Mouse (Mus musculus) stomach, embryonic 16.5 days (tissue): ENCODE results near the gene Mr1. TPM values are rescaled to one million over a fixed set of nuclear protein-coding genes. Genes with fewer than 3 reads are reported as not detected.

Experiments used
- ATAC-seq: fragments of 200-750 bp; cut with Nextera tagmentation; 2 replicates; pipeline ENCODE4 v1.8.0; 2017; ENCODE audit warnings: moderate number of reproducible peaks, moderate TSS enrichment; ENCODE audit not compliant: insufficient read depth, low FRiP score
- H3K27ac ChIP-seq: fragments of 300-500 bp; sonication (generic); 2 replicates; pipeline ENCODE4 v1.5.1; 2014; ENCODE audit warnings: low read length
- H3K27me3 ChIP-seq: fragments of 300-500 bp; sonication (generic); 2 replicates; pipeline ENCODE4 v1.6.1; 2014; ENCODE audit warnings: low read length, control low read depth, mixed read lengths; ENCODE audit not compliant: control insufficient read depth, insufficient read depth
- H3K36me3 ChIP-seq: fragments of 300-500 bp; sonication (generic); 2 replicates; pipeline ENCODE4 v1.6.1; 2014; ENCODE audit warnings: low read length; ENCODE audit not compliant: control insufficient read depth, insufficient read depth
- H3K4me1 ChIP-seq: fragments of 300-500 bp; sonication (generic); 2 replicates; pipeline ENCODE4 v1.6.1; 2014; ENCODE audit warnings: low read length, control low read depth, mixed read lengths; ENCODE audit not compliant: control insufficient read depth, insufficient read depth
- H3K4me2 ChIP-seq: fragments of 300-500 bp; sonication (generic); 2 replicates; pipeline ENCODE4 v1.6.1; 2014; ENCODE audit warnings: low read depth, low read length, mixed read lengths
- H3K4me3 ChIP-seq: fragments of 300-500 bp; sonication (generic); replicated peaks from 2 replicates; pipeline ENCODE4 v1.5.1; 2014; ENCODE audit warnings: mild to moderate bottlenecking, low read length
- H3K9ac ChIP-seq: fragments of 300-500 bp; sonication (generic); 2 replicates; pipeline ENCODE4 v1.6.1; 2014; ENCODE audit warnings: low read length
- H3K9me3 ChIP-seq: fragments of 300-500 bp; sonication (generic); replicated peaks from 2 replicates; pipeline ENCODE4 v1.6.1; 2016; ENCODE audit warnings: low read length, control low read depth; ENCODE audit not compliant: control insufficient read depth
- WGBS: fragments of 180-500 bp; shearing (Covaris S2); extraction: QIAGEN DNeasy Blood & Tissue Kit; methylation state at CpG from one replicate; pipeline ENCODE4 v1.1.7; 2014; 5-methylcytosine and 5-hydroxymethylcytosine counted together
- polyA plus RNA-seq: library from polyadenylated mRNA; unstranded; fragments of >200 nt; fragmentation: Nextera tagmentation; extraction: Ambion mirVana; gene quantifications from 2 replicates; pipeline ENCODE4 v1.2.1, GENCODE M21; 2015

Gene Mr1
- polyA plus RNA-seq, 1 experiment from 2014 or later: 9.1 TPM

DNA sequence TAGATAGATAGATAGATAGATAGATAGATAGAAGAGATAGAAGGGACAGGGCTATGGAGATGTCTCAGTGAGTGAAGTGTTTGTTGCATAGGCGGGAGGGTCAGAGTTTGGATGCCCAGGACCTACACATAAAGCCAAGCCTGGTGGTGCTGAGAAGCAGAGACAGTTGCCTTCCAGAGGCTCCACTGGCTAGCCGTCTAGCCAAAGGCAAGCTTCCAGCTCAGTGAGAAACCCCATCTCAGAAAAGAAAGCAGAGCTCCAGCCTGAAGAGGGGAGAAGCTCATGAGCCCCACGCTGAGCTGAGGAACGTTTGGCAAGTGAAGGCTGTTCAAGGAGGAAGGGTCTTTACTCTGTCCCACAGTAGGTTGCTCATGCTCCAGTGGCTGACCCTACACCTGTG lies 44.0 kb downstream of the Mr1 start:
- H3K36me3 ChIP-seq: no peaks in the 10 kb centered on the region
- no peak overlapping the region for H3K4me3 ChIP-seq
- no peaks in the 10 kb centered on the region for H3K9me3 ChIP-seq
- no peaks in the 10 kb centered on the region for H3K27me3 ChIP-seq
- ATAC-seq: no peak
- H3K4me2 ChIP-seq: no peak overlapping the region
- no peak overlapping the region for H3K27ac ChIP-seq
- 77% methylated on average over 4 of the region's 4 CpGs for WGBS
- H3K4me1 ChIP-seq: peaks cover 3% of the 10 kb centered on the region; the same call in 1 of the 2 replicates
- no peak overlapping the region for H3K9ac ChIP-seq

DNA sequence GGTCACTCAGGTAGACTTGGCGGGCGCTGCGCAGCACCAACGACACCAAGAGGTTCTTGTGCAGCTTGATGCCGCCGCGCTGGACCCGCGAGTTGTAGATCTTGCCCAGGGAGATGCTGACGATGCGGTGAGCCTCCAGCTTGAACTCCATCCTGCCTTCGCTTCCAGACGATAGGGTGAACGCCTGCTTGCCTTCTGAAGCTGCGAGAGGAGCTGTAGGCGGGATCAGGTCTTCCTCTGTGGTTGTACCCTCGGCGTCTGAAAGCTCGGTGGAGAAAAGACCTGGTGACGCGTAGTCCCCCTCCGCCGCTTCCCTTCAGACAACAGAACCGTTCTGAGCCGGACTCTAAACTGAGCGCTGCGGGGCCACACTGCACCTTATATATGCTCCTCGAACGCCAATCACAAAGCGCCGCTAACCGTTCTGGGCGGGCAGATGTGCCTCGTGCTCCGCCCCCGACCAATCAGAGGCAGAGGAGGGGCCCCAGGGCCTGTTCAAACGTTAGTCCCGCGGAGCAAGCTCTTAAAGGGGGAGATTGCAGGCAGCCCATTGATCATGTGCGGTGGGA lies 47.2 kb downstream of the Mr1 start, which contains the start of gene Ier5:
Gene Ier5 (minus strand): TSS at position 357 of the 569 bp plus-strand sequence.
- H3K4me3 ChIP-seq: peak within 1 kb of the TSS; percentile 99
- H3K27me3 ChIP-seq: no peaks in the 10 kb centered on the region
- peak within 1 kb of the TSS; percentile 100 for H3K9ac ChIP-seq
- H3K27ac ChIP-seq: peak within 1 kb of the TSS; percentile 90
- no peaks in the 10 kb centered on the region for H3K9me3 ChIP-seq
- peaks cover 12% of the 10 kb centered on the region for H3K4me1 ChIP-seq
- 0% methylated on average over 40 of the region's 40 CpGs for WGBS
- H3K4me2 ChIP-seq: peak within 1 kb of the TSS; percentile 62
- no peaks in the 10 kb centered on the region for H3K36me3 ChIP-seq
- ATAC-seq: peak; percentile 99

DNA sequence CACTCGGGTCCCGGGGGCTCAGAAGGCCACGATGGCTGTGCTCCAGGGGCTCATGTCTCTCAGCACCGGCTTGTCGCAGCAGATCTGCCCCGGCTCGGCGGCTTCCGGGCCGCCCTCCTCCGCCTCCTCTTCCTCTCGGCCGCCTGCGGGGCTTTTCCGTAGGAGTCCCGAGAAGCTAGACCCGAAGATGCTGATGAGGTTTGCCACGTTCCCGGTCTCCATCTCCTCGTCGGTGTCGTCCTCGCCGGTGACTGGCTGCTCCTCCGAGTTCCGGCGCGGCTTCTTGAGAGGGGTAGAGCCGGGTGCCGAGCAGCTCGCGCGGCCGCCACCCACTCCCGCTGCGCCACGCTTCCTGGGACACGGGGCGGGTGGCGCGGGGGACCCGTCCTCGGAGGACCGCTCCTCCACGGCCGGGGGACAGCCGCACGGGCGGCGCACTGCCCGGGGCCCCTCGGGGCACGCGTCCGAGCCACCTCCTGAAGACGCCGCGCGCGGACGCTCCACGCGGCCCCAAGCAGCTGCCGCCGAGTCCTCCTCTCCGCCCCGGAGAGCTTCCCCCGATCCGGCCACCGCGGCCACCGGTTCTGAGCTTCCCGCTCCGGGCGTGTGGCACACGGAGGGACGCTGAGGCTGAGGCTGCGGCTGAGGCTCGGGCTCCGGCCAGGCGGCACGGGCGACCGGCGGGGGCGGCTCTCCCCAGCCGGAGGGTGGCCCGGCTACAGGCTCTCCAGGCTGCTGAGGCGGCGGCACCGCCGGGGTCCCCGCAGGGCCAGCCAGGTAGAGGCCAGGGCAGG lies 47.9 kb downstream of the Mr1 start:
- Histone ChIP-seq H3K4me2 (peak overlapping the region; percentile 62), H3K9me3 (no peaks in the 10 kb centered on the region), H3K27ac (peak overlapping the region; percentile 90), H3K4me3 (peak overlapping the region; percentile 99), H3K27me3 (no peaks in the 10 kb centered on the region), H3K9ac (peak overlapping the region; percentile 100), H3K4me1 (peaks cover 17% of the 10 kb centered on the region), H3K36me3 (no peaks in the 10 kb centered on the region)
- under 1% methylated on average over 93 of the region's 93 CpGs for WGBS
- peak; percentile 41 for ATAC-seq

DNA sequence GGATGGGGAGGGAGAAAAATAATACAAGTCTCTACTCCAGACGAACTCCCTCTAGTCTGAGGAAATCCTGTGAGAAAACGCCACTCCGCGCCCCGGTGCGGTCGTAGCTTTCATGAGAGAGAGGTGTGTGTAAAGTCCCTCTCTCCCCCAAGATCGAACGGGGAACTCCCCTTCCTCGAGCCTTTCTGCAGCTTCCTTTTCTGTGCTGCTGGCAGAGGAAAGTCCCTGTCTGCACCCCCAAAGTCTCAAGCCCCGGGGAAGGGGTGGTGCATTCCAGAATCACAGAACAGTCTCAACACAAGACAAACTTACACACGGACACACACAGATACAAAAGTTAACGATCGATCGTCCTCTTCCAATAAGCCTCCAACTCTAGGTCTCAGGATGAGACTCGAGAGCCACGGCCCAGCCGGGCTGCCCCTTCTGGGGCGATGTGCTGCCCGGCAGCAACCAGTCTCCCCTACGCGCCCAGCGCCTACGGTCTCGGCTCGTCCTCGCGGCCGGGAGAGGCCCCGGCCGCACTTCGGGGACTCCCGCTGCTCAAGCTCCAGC lies 48.6 kb downstream of the Mr1 start:
- no peaks in the 10 kb centered on the region for H3K9me3 ChIP-seq
- H3K4me3 ChIP-seq: peak overlapping the region; percentile 99
- no peak for ATAC-seq
- peak overlapping the region; percentile 100 for H3K9ac ChIP-seq
- H3K27me3 ChIP-seq: no peaks in the 10 kb centered on the region
- under 1% methylated on average over 33 of the region's 33 CpGs for WGBS
- peak overlapping the region; percentile 62 for H3K4me2 ChIP-seq
- H3K36me3 ChIP-seq: no peaks in the 10 kb centered on the region
- H3K27ac ChIP-seq: peak overlapping the region; percentile 90
- H3K4me1 ChIP-seq: peaks cover 23% of the 10 kb centered on the region

DNA sequence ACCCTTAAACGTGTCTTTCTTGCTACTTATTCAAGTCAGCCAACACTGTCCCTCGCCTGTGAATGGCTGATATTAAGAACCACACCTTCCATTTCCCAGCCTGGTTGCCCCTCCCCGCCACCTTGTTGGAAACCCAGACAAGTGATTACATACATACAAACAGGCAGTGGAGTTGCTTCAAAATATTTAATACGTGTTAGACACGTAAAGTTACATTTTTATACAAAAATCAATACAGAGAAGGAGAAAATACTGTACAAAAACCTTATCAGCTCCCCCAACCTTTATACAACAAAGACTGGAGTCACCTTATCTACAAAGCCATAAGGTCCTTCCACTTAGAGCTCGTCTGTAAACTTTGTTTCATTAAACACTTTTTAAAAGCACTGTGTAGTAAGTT lies 49.3 kb downstream of the Mr1 start:
- Histone ChIP-seq H3K4me3 (peak overlapping the region; percentile 99), H3K27me3 (no peaks in the 10 kb centered on the region), H3K4me1 (peaks cover 30% of the 10 kb centered on the region), H3K36me3 (no peaks in the 10 kb centered on the region), H3K9me3 (no peaks in the 10 kb centered on the region), H3K27ac (no peak overlapping the region; the same call in 1 of the 2 replicates), H3K9ac (peak overlapping the region; percentile 100), H3K4me2 (peak overlapping the region; percentile 62)
- 14% methylated on average over 6 of the region's 6 CpGs for WGBS
- no peak for ATAC-seq

DNA sequence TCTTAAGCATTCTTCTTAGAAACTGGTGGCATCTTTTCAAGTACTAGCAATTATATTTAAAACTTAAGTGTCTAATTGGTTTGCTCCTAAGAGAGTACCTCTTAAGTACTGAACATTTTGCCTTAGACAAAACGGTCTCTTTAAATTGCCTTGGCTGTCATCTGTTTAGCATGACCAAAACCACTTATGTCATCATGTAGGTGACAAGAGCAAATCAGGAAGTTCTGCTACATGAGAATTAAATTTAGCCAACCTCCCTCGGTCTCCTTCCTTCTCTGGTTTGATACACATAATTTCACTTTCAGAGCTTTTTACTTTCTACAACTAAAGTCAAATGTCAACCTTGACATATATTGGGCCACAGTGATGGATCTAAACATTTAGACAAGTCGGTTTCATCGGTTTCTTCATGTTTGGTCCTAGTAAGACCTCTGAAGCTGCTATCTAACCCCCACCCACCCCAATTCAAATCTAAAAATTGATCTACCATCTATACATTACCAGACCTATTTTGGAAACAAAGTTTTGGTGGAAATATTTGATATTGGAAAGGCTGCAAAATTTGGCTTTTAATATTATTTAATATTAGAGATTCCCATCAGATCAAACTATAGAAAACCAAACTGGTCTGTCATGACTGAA lies 49.9 kb downstream of the Mr1 start:
- Histone ChIP-seq H3K9me3 (no peaks in the 10 kb centered on the region), H3K27me3 (no peaks in the 10 kb centered on the region), H3K9ac (no peak overlapping the region; the same call in 1 of the 2 replicates), H3K4me2 (peak overlapping the region; percentile 62), H3K4me3 (peak overlapping the region; percentile 99), H3K4me1 (peaks cover 36% of the 10 kb centered on the region), H3K27ac (no peak overlapping the region; the same call in 1 of the 2 replicates), H3K36me3 (no peaks in the 10 kb centered on the region)
- ATAC-seq: no peak
- WGBS: 73% methylated on average over 4 of the region's 4 CpGs

DNA sequence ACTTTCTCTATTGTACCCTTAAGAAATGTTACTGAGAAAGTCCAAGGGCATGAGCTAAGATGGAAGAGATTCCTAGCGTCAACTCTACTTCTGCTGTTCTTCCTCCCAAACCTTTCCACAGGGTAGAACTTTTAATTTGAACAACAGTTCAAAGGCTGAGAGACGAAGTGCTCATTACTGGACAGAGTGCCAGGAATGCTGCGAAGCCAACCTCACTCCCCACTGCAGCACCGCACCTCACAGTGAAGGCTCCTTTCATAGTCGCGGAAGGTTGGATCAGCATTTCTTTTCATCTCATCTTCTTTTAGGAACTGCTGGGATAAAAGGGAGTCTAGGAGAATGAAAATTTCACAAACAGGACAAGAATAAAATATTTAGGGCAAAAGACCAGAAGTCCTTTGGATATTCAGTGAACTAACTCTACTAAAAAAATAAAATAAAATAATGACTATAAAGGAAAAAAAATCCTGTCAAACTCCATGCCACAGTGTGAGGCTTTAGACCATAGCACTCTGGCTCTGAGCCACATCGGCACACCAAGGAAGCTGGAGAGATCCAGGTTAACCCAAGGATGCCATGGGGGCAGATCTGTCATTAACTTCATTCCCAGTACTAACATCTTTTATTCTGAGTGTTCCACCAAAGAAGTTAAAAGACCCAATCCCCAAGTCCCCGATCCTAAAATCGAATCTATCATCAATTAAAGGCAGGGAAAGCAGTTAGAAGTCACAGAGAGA lies 52.5 kb downstream of the Mr1 start:
- H3K4me2 ChIP-seq: peak overlapping the region; percentile 28
- no peaks in the 10 kb centered on the region for H3K36me3 ChIP-seq
- peaks cover 56% of the 10 kb centered on the region for H3K4me1 ChIP-seq
- no peak for ATAC-seq
- peak overlapping the region; percentile 88 for H3K27ac ChIP-seq
- H3K9ac ChIP-seq: peak overlapping the region; percentile 50
- no peaks in the 10 kb centered on the region for H3K27me3 ChIP-seq
- no peak overlapping the region for H3K4me3 ChIP-seq
- WGBS: 64% methylated on average over 9 of the region's 9 CpGs
- no peaks in the 10 kb centered on the region for H3K9me3 ChIP-seq

DNA sequence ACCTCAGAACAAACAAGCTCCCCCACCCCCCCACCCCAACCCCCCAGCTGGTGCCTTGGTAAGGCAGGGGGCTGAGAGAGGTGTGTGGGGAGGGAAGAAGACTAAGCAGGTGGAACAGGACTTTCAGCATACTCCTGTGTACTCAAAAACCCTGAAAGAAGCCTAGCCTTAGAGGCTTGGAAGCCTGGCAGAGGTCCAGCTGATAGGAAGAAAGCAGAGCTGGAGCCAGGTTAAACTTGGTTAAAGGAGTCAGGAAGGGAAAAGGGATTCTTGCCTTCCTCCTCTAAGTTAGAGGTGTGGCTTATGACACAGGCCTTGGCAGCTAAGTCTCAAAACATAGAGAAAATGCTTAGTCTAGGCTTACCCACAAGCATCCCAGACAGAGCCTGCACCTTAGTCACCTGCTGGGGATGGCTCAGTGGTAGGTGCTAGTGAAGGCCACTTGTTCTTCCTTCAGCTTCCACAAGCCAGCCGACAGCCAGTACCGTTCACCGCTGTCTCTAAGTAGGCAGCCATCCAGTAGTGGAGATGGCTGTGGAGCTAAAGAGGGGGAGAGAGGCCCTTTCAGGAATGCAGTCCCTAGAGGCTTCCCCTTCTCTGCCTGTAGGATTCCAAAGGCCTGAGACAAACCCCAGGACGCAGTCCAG lies 53.3 kb downstream of the Mr1 start:
- H3K4me2 ChIP-seq: peak overlapping the region; percentile 28
- no peaks in the 10 kb centered on the region for H3K27me3 ChIP-seq
- H3K36me3 ChIP-seq: no peaks in the 10 kb centered on the region
- no peak overlapping the region for H3K4me3 ChIP-seq
- no peaks in the 10 kb centered on the region for H3K9me3 ChIP-seq
- peak overlapping the region; percentile 46 for H3K9ac ChIP-seq
- H3K27ac ChIP-seq: peak overlapping the region; percentile 88
- 27% methylated on average over 4 of the region's 4 CpGs for WGBS
- peaks cover 64% of the 10 kb centered on the region for H3K4me1 ChIP-seq
- peak; percentile 71 for ATAC-seq
